Mouse (Mus musculus): ENCODE measurements around the gene Anapc2. TPM values are rescaled to one million over a fixed set of nuclear protein-coding genes. Genes with fewer than 3 reads are reported as not detected.

The Anapc2 gene
- polyA plus RNA-seq, 1 experiment from 2014 or later: 89.0 TPM

GRCm38 (mm10) chr2:25226864-25227263 is 45.4 kb upstream of the Anapc2 start:
- no peak for TF ChIP-seq CTCF (IDR thresholded peaks at IDR 0.05)
- TF ChIP-seq EP300 (IDR thresholded peaks at IDR 0.05): no peak
- peaks cover 1% of the 10 kb centered on the region; the same call in 1 of the 2 replicates for H3K36me3 ChIP-seq (ENCODE audit: insufficient read depth, low read length)
- DNase-seq (ENCODE audit: low spot score) (no peak), ATAC-seq (no peak)
- no peak overlapping the region for H3K4me3 ChIP-seq (ENCODE audit: low read depth, low read length)
- H3K27me3 ChIP-seq (replicated peaks; ENCODE audit: insufficient read depth, low read length): no peaks in the 10 kb centered on the region; the same call in 1 of the 2 replicates
- no peaks in the 10 kb centered on the region for H3K9me3 ChIP-seq (ENCODE audit: low read length)
- no peak overlapping the region for H3K4me2 ChIP-seq (replicated peaks; ENCODE audit: low read depth, low read length)
- no peak overlapping the region for H3K27ac ChIP-seq (ENCODE audit: low read length)
- WGBS: 82% methylated on average over 5 of the region's 5 CpGs
- H3K4me1 ChIP-seq (ENCODE audit: insufficient read depth, low read depth, low read length): peaks cover 6% of the 10 kb centered on the region; the same call in 1 of the 2 replicates
- no peak overlapping the region for H3K9ac ChIP-seq (replicated peaks; ENCODE audit: low read depth)

- H3K4me3 ChIP-seq (ENCODE audit: low read depth, low read length): no peak overlapping the region
- no peak for TF ChIP-seq CTCF (IDR thresholded peaks at IDR 0.05)
- TF ChIP-seq EP300 (IDR thresholded peaks at IDR 0.05): no peak
- DNase-seq (ENCODE audit: low spot score): no peak
- H3K4me1 ChIP-seq (ENCODE audit: insufficient read depth, low read depth, low read length): peaks cover 6% of the 10 kb centered on the region; the same call in 1 of the 2 replicates
- no peaks in the 10 kb centered on the region; the same call in 1 of the 2 replicates for H3K27me3 ChIP-seq (replicated peaks; ENCODE audit: insufficient read depth, low read length)
- no peaks in the 10 kb centered on the region for H3K9me3 ChIP-seq (ENCODE audit: low read length)
- no peak for ATAC-seq
- H3K27ac ChIP-seq (ENCODE audit: low read length): no peak overlapping the region
- WGBS: 95% methylated on average over 4 of the region's 4 CpGs
- H3K36me3 ChIP-seq (ENCODE audit: insufficient read depth, low read length): no peaks in the 10 kb centered on the region
- no peak overlapping the region for H3K9ac ChIP-seq (replicated peaks; ENCODE audit: low read depth)
- H3K4me2 ChIP-seq (replicated peaks; ENCODE audit: low read depth, low read length): no peak overlapping the region
Observed at GRCm38 (mm10) chr2:25227406-25227805, 44.9 kb upstream of the Anapc2 start.

- H3K4me2 ChIP-seq (replicated peaks; ENCODE audit: low read depth, low read length): peak overlapping the region; percentile 35
- ATAC-seq (peak; percentile 57), DNase-seq (ENCODE audit: low spot score) (peak; percentile 98)
- H3K9ac ChIP-seq (replicated peaks; ENCODE audit: low read depth): no peak overlapping the region
- TF ChIP-seq EP300 (IDR thresholded peaks at IDR 0.05) (peak; percentile 87; the same call in 1 of the 2 replicates), CTCF (IDR thresholded peaks at IDR 0.05) (peak; percentile 78)
- no peaks in the 10 kb centered on the region for H3K36me3 ChIP-seq (ENCODE audit: insufficient read depth, low read length)
- WGBS: 0% methylated on average over 7 of the region's 7 CpGs
- H3K9me3 ChIP-seq (ENCODE audit: low read length): no peaks in the 10 kb centered on the region
- peaks cover 6% of the 10 kb centered on the region; the same call in 1 of the 2 replicates for H3K4me1 ChIP-seq (ENCODE audit: insufficient read depth, low read depth, low read length)
- no peak overlapping the region for H3K4me3 ChIP-seq (ENCODE audit: low read depth, low read length)
- H3K27ac ChIP-seq (ENCODE audit: low read length): peak overlapping the region; percentile 72
- H3K27me3 ChIP-seq (replicated peaks; ENCODE audit: insufficient read depth, low read length): no peaks in the 10 kb centered on the region; the same call in 1 of the 2 replicates
Observed at GRCm38 (mm10) chr2:25228431-25228889, 43.8 kb upstream of the Anapc2 start.

- TF ChIP-seq CTCF (IDR thresholded peaks at IDR 0.05): no peak
- TF ChIP-seq EP300 (IDR thresholded peaks at IDR 0.05): no peak
- H3K4me1 ChIP-seq (ENCODE audit: insufficient read depth, low read depth, low read length): peaks cover 6% of the 10 kb centered on the region; the same call in 1 of the 2 replicates
- H3K9ac ChIP-seq (replicated peaks; ENCODE audit: low read depth): no peak overlapping the region
- no peak overlapping the region for H3K4me3 ChIP-seq (ENCODE audit: low read depth, low read length)
- no peaks in the 10 kb centered on the region for H3K36me3 ChIP-seq (ENCODE audit: insufficient read depth, low read length)
- WGBS: 70% methylated on average over 6 of the region's 6 CpGs
- DNase-seq (ENCODE audit: low spot score) (no peak), ATAC-seq (no peak)
- H3K4me2 ChIP-seq (replicated peaks; ENCODE audit: low read depth, low read length): no peak overlapping the region
- H3K9me3 ChIP-seq (ENCODE audit: low read length): no peaks in the 10 kb centered on the region
- H3K27me3 ChIP-seq (replicated peaks; ENCODE audit: insufficient read depth, low read length): no peaks in the 10 kb centered on the region; the same call in 1 of the 2 replicates
- peak overlapping the region; percentile 68; the same call in 1 of the 2 replicates for H3K27ac ChIP-seq (ENCODE audit: low read length)
Observed at GRCm38 (mm10) chr2:25228995-25229530, 43.2 kb upstream of the Anapc2 start.

GRCm38 (mm10) chr2:25229582-25229981 is 42.7 kb upstream of the Anapc2 start:
- no peak for ATAC-seq
- Histone ChIP-seq H3K27ac (ENCODE audit: low read length) (no peak overlapping the region), H3K27me3 (replicated peaks; ENCODE audit: insufficient read depth, low read length) (no peaks in the 10 kb centered on the region; the same call in 1 of the 2 replicates), H3K4me1 (ENCODE audit: insufficient read depth, low read depth, low read length) (peaks cover 6% of the 10 kb centered on the region; the same call in 1 of the 2 replicates), H3K9ac (replicated peaks; ENCODE audit: low read depth) (no peak overlapping the region), H3K36me3 (ENCODE audit: insufficient read depth, low read length) (no peaks in the 10 kb centered on the region), H3K9me3 (ENCODE audit: low read length) (no peaks in the 10 kb centered on the region), H3K4me2 (replicated peaks; ENCODE audit: low read depth, low read length) (no peak overlapping the region), H3K4me3 (ENCODE audit: low read depth, low read length) (no peak overlapping the region)
- WGBS: 81% methylated on average over 5 of the region's 5 CpGs
- no peak for DNase-seq (ENCODE audit: low spot score)
- no peak for TF ChIP-seq EP300 (IDR thresholded peaks at IDR 0.05)
- no peak for TF ChIP-seq CTCF (IDR thresholded peaks at IDR 0.05)

GRCm38 (mm10) chr2:25230581-25230980 is 41.7 kb upstream of the Anapc2 start:
- Histone ChIP-seq H3K27me3 (replicated peaks; ENCODE audit: insufficient read depth, low read length) (no peaks in the 10 kb centered on the region; the same call in 1 of the 2 replicates), H3K36me3 (ENCODE audit: insufficient read depth, low read length) (no peaks in the 10 kb centered on the region), H3K9me3 (ENCODE audit: low read length) (no peaks in the 10 kb centered on the region), H3K4me2 (replicated peaks; ENCODE audit: low read depth, low read length) (no peak overlapping the region), H3K4me1 (ENCODE audit: insufficient read depth, low read depth, low read length) (peaks cover 4% of the 10 kb centered on the region; the same call in 1 of the 2 replicates), H3K4me3 (ENCODE audit: low read depth, low read length) (no peak overlapping the region), H3K27ac (ENCODE audit: low read length) (no peak overlapping the region), H3K9ac (replicated peaks; ENCODE audit: low read depth) (no peak overlapping the region)
- DNase-seq (ENCODE audit: low spot score) (no peak), ATAC-seq (no peak)
- 84% methylated on average over 7 of the region's 7 CpGs for WGBS
- no peak for TF ChIP-seq CTCF (IDR thresholded peaks at IDR 0.05)
- no peak for TF ChIP-seq EP300 (IDR thresholded peaks at IDR 0.05)

Measured in lung, postnatal 0 days (tissue).